Mouse (Mus musculus): Measurements from ENCODE around the gene Xylt1.

- TF ChIP-seq CTCF (IDR thresholded peaks at IDR 0.05; ENCODE audit: insufficient read depth, low read length) (no peak), POLR2A (IDR thresholded peaks at IDR 0.05; ENCODE audit: borderline replicate concordance, extremely low read depth, low read depth, low read length) (no peak)
These were observed 143.8 kb downstream of the Xylt1 start for GRCm38 (mm10) chr7:117524430-117525214.
